Mouse (Mus musculus): Measurements from ENCODE around the gene Egfl8. TPM values are rescaled to one million over a fixed set of nuclear protein-coding genes. Genes with fewer than 3 reads are reported as not detected.

The Egfl8 gene
- total RNA-seq, 2 experiments from 2014 or later: 1.7 to 2.4 TPM

- Histone ChIP-seq H3K4me3 (peak overlapping the region; percentile 76), H3K27ac (peak overlapping the region; percentile 91)
- no peak for DNase-seq (ENCODE audit: low spot score in 2 of 2)
- TF ChIP-seq CTCF (conservative IDR thresholded peaks at IDR 0.05): no peak
These were observed 29.6 kb upstream of the Egfl8 start for GRCm38 (mm10) chr17:34645256-34645829.

- DNase-seq (ENCODE audit: low spot score in 2 of 2): peak; percentile 98
- peak within 1 kb of the TSS; percentile 76 for H3K4me3 ChIP-seq
- H3K27ac ChIP-seq: peak within 1 kb of the TSS; percentile 91
- TF ChIP-seq CTCF (conservative IDR thresholded peaks at IDR 0.05): no peak
These were observed 28.8 kb upstream of the Egfl8 start, which contains the start of gene Fkbpl for GRCm38 (mm10) chr17:34644608-34645007. Gene Fkbpl (plus strand): TSS chr17:34644764.

- Histone ChIP-seq H3K27ac (peak overlapping the region; percentile 91), H3K4me3 (no peak overlapping the region)
- TF ChIP-seq CTCF (conservative IDR thresholded peaks at IDR 0.05): no peak
- no peak for DNase-seq (ENCODE audit: low spot score in 2 of 2)
These were observed 28.2 kb upstream of the Egfl8 start for GRCm38 (mm10) chr17:34643944-34644343.

DNA sequence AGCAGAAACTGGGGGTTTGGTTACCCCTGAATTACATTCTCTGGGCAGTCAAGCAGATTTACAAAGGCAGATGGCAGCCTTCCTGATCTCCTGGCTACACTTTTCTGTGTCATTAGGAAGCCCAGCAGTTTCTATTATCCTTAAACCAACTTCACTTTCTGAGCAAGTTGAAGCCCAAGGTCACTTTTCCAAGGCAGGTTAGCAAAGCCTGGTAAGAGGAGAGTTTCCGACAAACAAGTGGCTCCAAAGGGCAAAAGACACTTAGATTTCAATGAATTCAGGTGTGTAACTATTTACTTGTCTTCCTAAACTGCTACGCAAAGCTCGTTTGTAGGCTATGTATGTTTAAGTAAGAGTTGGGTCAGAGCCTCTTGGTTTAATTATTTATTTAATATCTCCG is 27.6 kb upstream of the Egfl8 start:
- Histone ChIP-seq H3K27ac (no peak overlapping the region), H3K4me3 (no peak overlapping the region)
- no peak for TF ChIP-seq CTCF (conservative IDR thresholded peaks at IDR 0.05)
- no peak for DNase-seq (ENCODE audit: low spot score in 2 of 2)

DNA sequence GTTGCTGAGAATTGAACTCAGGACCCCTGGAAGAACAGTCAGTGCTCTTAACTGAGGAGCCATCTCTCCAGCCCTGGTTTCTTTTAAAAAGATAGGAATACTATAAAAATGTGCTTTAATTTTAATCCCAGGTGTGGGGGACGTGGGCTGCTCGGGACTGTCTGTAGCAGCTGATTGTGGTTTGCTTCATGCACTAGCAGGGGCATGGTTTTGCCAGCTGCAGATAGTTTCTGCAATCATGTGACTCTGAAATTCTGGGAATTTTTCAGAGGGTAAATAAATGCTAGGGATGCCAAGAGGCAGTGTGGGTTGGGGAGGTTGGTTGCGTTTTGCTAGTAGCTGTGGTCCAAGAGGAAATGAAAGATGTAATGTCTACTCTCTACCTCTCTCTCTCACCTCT is 26.2 kb upstream of the Egfl8 start:
- H3K27ac ChIP-seq: peak overlapping the region; percentile 93
- TF ChIP-seq CTCF (conservative IDR thresholded peaks at IDR 0.05): no peak
- no peak overlapping the region for H3K4me3 ChIP-seq
- no peak for DNase-seq (ENCODE audit: low spot score in 2 of 2)

DNA sequence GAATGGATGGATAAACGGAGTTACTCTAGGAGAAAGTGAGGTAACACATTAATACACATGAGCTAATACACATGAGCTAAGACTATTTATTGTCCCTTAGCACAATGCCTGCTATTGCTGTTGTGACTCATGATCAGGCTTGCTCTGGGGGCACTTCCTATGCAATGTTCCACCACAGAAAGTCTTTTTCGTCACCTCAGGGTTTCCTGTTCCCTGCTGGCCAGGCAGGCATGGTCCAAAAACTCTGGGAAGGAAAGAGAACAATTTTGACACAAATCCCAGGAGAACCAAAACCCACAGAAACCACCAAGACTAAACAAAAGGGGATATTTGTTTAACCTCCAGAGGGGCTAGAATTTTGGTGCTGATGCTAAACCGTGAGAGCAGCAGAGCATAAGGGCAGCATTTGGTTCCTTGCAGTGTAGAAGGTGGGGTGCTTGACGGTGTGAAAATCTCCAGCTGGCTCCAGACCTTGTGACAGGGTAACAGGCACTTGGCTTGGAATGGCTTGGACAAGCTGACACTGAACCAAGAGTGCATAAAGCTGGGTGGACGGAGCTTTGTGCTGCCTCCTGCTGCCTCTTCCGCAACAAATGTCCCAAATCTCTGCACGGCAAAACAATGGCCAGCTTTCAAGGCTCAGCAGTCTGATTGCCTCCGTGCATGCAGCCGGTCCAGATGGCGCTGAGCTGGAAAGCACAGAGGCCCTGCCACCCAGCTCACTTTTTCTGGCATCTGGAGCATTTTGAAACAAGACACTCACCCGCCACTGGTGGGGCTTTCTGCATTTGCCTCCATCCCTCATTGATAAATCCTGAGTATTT is 25.2 kb upstream of the Egfl8 start:
- peak; percentile 31 for TF ChIP-seq CTCF (conservative IDR thresholded peaks at IDR 0.05)
- no peak for DNase-seq (ENCODE audit: low spot score in 2 of 2)
- H3K27ac ChIP-seq: peak overlapping the region; percentile 93
- H3K4me3 ChIP-seq: no peak overlapping the region

GRCm38 (mm10) chr17:34639461-34640255 is 23.9 kb upstream of the Egfl8 start:
- no peak overlapping the region for H3K4me3 ChIP-seq
- TF ChIP-seq CTCF (conservative IDR thresholded peaks at IDR 0.05): no peak
- DNase-seq (ENCODE audit: low spot score in 2 of 2): no peak
- peak overlapping the region; percentile 93 for H3K27ac ChIP-seq

GRCm38 (mm10) chr17:34637459-34637858 is 21.7 kb upstream of the Egfl8 start:
- H3K4me3 ChIP-seq: no peak overlapping the region
- H3K27ac ChIP-seq: peak overlapping the region; percentile 33; the same call in 1 of the 2 replicates
- TF ChIP-seq CTCF (conservative IDR thresholded peaks at IDR 0.05): no peak
- DNase-seq (ENCODE audit: low spot score in 2 of 2): no peak

DNA sequence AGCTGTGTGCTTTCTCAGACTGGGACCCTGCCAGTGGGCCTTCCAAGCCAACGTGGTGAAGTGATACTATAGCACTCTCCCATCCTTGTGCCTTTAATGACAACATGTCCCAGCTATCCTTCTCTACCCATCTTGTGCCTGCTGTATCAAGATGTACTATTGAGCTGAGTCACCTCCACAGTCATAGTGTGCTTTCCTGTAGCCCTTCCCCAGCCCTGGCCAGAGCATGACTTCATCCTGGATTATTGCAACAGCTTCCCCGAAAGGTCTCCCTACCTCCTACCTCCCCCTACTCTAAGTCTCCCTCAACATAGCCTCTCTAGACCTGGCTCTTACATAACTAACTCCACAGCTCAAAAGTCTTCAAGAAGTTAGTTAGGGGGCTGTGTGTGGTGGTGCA is 19.9 kb upstream of the Egfl8 start:
- Histone ChIP-seq H3K4me3 (no peak overlapping the region), H3K27ac (no peak overlapping the region)
- DNase-seq (ENCODE audit: low spot score in 2 of 2): no peak
- TF ChIP-seq CTCF (conservative IDR thresholded peaks at IDR 0.05): no peak

DNA sequence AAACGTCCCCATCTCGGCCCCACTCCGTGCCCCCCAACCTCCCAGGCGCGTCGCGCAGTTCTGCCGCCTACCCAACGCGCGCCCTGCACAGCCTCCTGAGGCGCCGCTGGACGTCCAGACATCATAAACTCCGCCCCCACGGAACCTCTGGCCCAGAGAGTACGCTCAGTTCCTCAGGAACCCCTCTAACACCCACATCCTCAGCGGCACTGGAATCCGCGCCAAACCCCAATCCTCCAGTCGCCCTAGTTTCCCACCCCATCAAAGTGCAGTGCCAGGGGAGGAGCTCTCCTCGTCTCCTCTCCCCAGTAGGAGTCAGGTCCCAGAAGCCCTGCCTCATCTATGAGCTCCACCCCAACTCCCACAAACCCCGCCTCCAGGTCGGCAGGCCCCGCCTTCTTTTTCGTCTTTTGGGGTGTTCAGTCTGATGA is 16.5 kb upstream of the Egfl8 start:
- peak overlapping the region; percentile 67 for H3K4me3 ChIP-seq
- peak; percentile 87 to 94 for DNase-seq (ENCODE audit: low spot score in 2 of 2)
- no peak for TF ChIP-seq CTCF (conservative IDR thresholded peaks at IDR 0.05)
- peak overlapping the region; percentile 99 for H3K27ac ChIP-seq

DNA sequence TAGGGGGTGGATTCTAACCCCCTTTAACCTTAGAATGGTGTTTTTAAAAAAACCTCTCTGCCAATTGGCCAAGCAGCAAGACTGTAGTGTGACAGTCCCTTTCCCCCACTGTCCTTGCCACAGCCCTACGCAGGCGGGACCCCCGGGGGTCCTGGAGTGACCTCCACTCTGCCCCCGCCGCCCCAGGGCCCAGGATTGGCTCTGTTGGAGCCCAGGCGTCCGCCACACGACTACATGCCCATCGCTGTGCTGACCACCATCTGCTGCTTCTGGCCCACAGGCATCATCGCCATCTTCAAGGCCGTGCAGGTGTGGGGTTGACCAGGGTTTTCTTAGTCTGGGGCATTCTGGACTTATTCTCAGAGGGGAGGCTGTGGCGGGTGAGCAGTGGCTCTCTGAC is 15.9 kb upstream of the Egfl8 start:
- DNase-seq (ENCODE audit: low spot score in 2 of 2): no peak
- Histone ChIP-seq H3K27ac (peak overlapping the region; percentile 99), H3K4me3 (peak overlapping the region; percentile 67)
- no peak for TF ChIP-seq CTCF (conservative IDR thresholded peaks at IDR 0.05)

DNA sequence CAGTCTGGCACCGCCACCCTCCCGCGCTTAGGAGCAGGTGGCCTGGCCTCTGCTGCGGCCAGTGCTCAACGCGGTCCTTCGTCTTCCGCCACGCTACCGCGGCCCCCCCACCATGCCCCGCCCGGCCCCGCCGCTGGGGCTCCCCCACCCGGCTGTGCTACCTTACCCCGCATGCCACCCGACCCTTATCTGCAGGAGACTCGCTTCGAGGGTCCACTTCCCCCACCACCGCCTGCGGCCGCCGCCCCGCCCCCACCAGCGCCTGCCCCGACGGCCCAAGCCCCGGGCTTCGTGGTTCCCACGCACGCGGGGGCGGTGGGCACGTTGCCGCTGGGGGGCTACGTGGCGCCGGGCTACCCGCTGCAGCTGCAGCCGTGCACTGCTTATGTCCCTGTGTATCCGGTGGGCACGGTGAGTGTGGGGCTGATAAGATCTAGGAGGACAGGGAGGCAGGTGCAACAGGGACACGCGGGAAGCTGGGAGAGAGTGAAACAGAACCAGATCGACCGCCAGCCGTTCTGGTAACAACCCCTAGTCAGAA is 15.1 kb upstream of the Egfl8 start:
- no peak for TF ChIP-seq CTCF (conservative IDR thresholded peaks at IDR 0.05)
- peak overlapping the region; percentile 99 for H3K27ac ChIP-seq
- peak overlapping the region; percentile 67 for H3K4me3 ChIP-seq
- DNase-seq (ENCODE audit: low spot score in 2 of 2): no peak
